Mouse (Mus musculus) embryonic facial prominence, embryonic 13.5 days (tissue): Measurements from ENCODE around the gene Gm9112. TPM values are rescaled to one million over a fixed set of nuclear protein-coding genes. Genes with fewer than 3 reads are reported as not detected.
"Not testable (repeated sequence)": the region's sequence is repeated elsewhere in the genome, so short reads cannot be mapped to it uniquely, and the experiment has no call there.

Experiments
- ATAC-seq: fragments of 200-750 bp; cut with Nextera tagmentation; 2 replicates; pipeline ENCODE4 v1.8.0; 2017; ENCODE audit warnings: low read depth; ENCODE audit not compliant: insufficient number of reproducible peaks, insufficient read depth, low FRiP score, low TSS enrichment
- H3K27ac ChIP-seq: fragments of 300-500 bp; sonication (generic); 2 replicates; pipeline ENCODE4 v1.5.1; 2015; ENCODE audit warnings: moderate library complexity, mild to moderate bottlenecking, inconsistent platforms
- H3K27me3 ChIP-seq: fragments of 300-500 bp; sonication (generic); 2 replicates; pipeline ENCODE4 v1.6.1; 2015; ENCODE audit warnings: mild to moderate bottlenecking, inconsistent platforms
- H3K36me3 ChIP-seq: fragments of 300-500 bp; sonication (generic); 2 replicates; pipeline ENCODE4 v1.6.1; 2015; ENCODE audit warnings: mild to moderate bottlenecking, inconsistent platforms
- H3K4me1 ChIP-seq: fragments of 300-500 bp; sonication (generic); 2 replicates; pipeline ENCODE4 v1.6.1; 2015; ENCODE audit warnings: inconsistent platforms
- H3K4me2 ChIP-seq: fragments of 300-500 bp; sonication (generic); 2 replicates; pipeline ENCODE4 v1.6.1; 2015; ENCODE audit warnings: moderate library complexity, mild to moderate bottlenecking, inconsistent platforms
- H3K4me3 ChIP-seq: fragments of 300-500 bp; sonication (generic); 2 replicates; pipeline ENCODE4 v1.5.1; 2015; ENCODE audit warnings: mild to moderate bottlenecking, inconsistent platforms
- H3K9ac ChIP-seq: fragments of 300-500 bp; sonication (generic); 2 replicates; pipeline ENCODE4 v1.6.1; 2015; ENCODE audit warnings: mild to moderate bottlenecking, inconsistent platforms
- H3K9me3 ChIP-seq: fragments of 300-500 bp; sonication (generic); 2 replicates; pipeline ENCODE4 v1.6.1; 2016; ENCODE audit warnings: inconsistent platforms
- WGBS: fragments of 180-500 bp; shearing (Covaris S2); methylation state at CpG from one replicate; pipeline ENCODE4 v1.1.7; 2015; ENCODE audit warnings: mixed read lengths; 5-methylcytosine and 5-hydroxymethylcytosine counted together
- polyA plus RNA-seq: library from polyadenylated mRNA; unstranded; fragments of >200 nt; fragmentation: Nextera tagmentation; extraction: Ambion mirVana; gene quantifications from 2 replicates; pipeline ENCODE4 v1.2.1, GENCODE M21; 2015

Gm9112 gene
- not detected in 2 replicates for polyA plus RNA-seq

DNA sequence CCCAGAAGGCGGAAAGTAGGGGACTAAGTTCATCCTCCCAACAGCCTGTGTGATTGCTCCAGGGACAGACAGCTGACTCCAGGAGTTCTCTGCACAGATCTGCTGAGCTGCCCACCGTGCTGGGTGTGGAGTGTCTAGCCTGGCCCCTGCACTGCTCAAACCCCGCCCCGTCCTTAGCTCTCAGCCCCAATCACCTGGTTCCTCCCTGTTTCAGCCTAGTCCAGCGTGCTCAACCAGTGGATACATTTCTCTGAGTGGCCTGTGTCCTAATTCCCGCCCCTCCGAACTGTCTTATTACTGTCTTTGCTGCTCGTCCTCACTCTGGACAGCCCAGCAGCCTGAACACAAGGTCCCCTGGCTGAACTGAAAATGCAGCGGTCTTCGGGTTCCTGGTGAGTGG is at the start of gene Gm9112, which contains the start of gene Dmrtc1b:
Gm9112 (minus strand) TSS at position 101 of the 400 bp plus-strand sequence.
Dmrtc1b (plus strand) TSS at position 331 of the 400 bp plus-strand sequence.
- H3K4me1 ChIP-seq, H3K27ac ChIP-seq, H3K4me2 ChIP-seq, H3K9me3 ChIP-seq, ATAC-seq, H3K4me3 ChIP-seq, H3K36me3 ChIP-seq, H3K9ac ChIP-seq: not testable (repeated sequence)
- whole genome bisulfite sequencing, result 77% methylated on average over 9 of the region's 10 CpGs
- H3K27me3 ChIP-seq, result peaks cover 10% of the 10 kb centered on the region; the same call in 1 of the 2 replicates

DNA sequence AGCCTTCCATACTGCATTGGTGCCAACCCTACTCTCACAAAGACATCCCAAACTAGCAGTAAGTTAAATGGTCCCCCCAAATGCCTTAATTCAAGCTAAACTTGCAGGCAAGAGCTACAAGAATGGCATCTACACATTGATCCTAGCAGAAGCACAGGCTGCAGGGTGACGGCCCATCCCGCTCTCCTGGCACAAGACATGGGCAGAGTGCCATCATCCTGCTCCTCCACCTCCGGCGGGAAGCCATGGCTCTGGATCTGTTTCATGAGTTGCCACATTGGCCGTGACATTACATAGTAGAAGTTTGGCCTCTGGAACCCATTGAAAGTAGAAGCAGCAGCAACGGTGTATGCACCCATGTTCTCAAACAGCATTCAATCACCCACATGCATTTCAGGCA is 16.8 kb upstream of the Gm9112 start:
- H3K9ac ChIP-seq, H3K36me3 ChIP-seq, H3K4me3 ChIP-seq, H3K4me2 ChIP-seq, ATAC-seq, H3K4me1 ChIP-seq, H3K9me3 ChIP-seq, H3K27me3 ChIP-seq, H3K27ac ChIP-seq: not testable (repeated sequence)
- WGBS, result 91% methylated on average over 6 of the region's 6 CpGs

DNA sequence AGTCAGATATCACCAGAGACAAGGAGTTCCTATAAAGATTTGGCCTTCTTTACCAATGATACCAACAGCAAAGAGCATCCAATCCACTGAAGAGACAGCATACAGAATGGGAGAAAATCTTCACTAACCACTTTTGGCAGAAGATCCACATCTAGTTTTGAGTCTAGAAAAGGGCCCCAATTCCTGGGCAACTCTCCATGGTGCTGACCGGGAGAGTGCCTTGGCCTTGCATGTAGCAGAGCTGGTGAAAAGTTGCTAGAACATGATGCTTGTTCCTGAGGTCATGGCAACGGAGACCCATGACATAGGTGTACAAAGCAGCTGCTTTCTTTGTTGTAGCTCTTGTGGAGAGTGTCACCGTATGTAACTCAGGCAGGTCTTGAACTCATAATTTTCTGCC is 6.8 kb downstream of the Gm9112 start:
- not testable (repeated sequence) for H3K27ac ChIP-seq, ATAC-seq, H3K4me1 ChIP-seq, H3K9ac ChIP-seq, H3K4me2 ChIP-seq, H3K4me3 ChIP-seq, H3K36me3 ChIP-seq, H3K9me3 ChIP-seq, H3K27me3 ChIP-seq
- WGBS, result 66% methylated on average over 3 of the region's 3 CpGs

DNA sequence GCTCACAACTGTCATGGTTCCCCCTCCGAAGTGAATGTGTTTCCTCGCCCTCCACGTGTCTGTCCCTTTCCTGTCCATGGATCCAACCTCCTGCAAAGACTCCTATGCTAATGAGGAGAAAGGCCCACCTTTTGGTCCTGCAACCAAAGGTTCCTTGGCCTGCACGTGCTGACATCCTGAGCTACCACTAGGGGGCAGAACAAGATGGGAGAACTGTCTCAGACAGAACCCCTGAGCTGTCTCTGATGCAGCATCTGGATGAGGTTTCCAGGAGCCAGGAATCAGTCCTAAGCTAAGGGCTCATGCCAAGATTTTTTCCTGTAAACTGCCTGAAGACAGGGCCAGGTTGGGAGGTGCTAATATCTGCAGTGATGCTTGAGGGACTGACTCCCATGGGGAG is 18.2 kb downstream of the Gm9112 start:
- H3K4me1 ChIP-seq, ATAC-seq, H3K9me3 ChIP-seq, H3K27ac ChIP-seq, H3K9ac ChIP-seq, H3K27me3 ChIP-seq, H3K36me3 ChIP-seq, H3K4me3 ChIP-seq, H3K4me2 ChIP-seq: not testable (repeated sequence)
- 18% methylated on average over 4 of the region's 4 CpGs for WGBS

DNA sequence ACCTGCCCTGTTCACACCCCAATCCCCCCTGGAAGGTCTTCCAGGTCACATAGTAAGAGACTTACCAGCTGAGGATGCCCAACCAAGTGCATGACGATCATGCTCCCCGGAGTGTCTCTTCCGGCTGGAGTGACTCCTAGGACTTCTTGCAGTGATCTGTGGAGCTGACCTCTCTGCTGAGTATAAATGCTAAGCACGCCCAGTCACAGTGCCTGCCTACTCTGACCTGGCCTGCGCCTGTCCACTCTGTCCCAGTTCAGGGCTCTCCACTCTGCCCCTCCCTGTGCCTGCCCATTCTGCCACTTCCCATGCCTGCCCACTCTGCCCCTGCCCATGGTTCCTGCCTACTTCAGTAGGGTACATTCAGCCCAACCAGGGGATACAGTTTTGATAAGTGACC is 20.6 kb downstream of the Gm9112 start, which contains the start of gene Gm3880:
Gm3880 (minus strand) TSS at position 101 of the 400 bp plus-strand sequence.
- H3K4me2 ChIP-seq, H3K36me3 ChIP-seq, H3K27me3 ChIP-seq, ATAC-seq, H3K27ac ChIP-seq, H3K9ac ChIP-seq, H3K9me3 ChIP-seq, H3K4me1 ChIP-seq, H3K4me3 ChIP-seq: not testable (repeated sequence)
- 85% methylated on average over 5 of the region's 5 CpGs for WGBS

DNA sequence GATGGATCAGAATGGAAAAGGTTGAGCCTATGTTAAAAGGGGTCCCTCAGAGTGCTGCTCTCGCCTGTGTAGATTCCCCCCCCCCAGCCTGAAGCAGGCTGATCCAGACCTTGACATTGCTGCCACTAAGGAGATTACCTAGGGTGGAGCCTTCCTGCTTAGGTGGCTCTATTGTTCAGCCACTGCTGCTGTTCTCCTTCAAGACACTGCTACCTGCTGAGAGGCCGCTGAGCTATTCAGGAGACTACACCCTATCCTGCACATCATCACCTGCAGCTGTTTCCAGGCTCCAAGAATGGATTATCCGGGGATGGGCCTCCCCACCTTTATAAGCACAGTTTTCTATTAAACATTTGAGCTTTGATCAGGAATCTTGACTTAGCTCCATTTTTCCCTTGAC is 22.7 kb downstream of the Gm9112 start:
- H3K4me1 ChIP-seq, H3K27ac ChIP-seq, ATAC-seq, H3K36me3 ChIP-seq, H3K9ac ChIP-seq, H3K9me3 ChIP-seq, H3K4me2 ChIP-seq, H3K4me3 ChIP-seq, H3K27me3 ChIP-seq: not testable (repeated sequence)
- 53% methylated on average over 3 of the region's 3 CpGs for WGBS

DNA sequence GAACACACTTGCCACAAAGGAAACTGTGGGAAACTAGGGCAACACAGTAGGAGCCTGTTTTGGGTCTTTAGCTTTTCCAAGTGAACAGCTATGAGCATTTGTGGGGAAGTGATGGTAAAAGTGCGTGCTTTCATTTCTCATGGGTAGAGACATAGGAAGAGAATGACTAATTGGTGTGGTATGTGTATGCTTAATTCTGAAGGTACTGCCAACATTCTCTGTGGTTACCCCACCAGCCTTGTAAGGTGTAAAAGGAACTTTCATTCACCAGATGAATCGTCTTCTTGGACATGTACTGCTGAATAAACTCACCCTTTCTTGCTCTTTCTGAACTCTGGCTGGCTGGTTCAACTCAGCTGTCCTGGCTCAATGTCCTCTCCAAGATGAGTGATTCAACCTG is 40.8 kb downstream of the Gm9112 start:
- no peak for ATAC-seq
- 80% methylated on average over 2 of the region's 2 CpGs for WGBS
- no peak overlapping the region for H3K4me3 ChIP-seq

DNA sequence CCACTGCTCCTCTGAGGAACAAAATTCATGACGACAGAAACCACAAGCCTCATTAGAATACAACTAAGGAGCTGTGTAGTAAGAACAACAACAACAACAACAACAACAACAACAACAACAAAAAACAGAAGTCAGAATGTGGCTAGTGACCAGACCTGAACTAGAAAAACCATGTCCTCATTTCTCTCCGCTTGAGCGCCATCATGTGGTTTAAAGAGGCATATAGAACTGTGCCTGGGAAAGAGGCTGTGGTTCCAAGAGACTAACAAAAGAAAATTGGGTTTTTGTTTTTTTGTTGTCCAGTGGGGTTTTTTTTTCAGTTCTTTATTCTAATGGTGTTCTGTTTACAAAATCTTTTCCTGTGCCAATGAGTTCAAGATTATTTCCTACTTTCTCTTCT is 46.7 kb downstream of the Gm9112 start:
- H3K36me3 ChIP-seq, result no peaks in the 10 kb centered on the region
- 16% methylated on average over 3 of the region's 3 CpGs for WGBS
- H3K4me1 ChIP-seq, result no peaks in the 10 kb centered on the region
- no peak for ATAC-seq
- H3K4me2 ChIP-seq, result no peak overlapping the region
- H3K9ac ChIP-seq, result no peak overlapping the region
- no peaks in the 10 kb centered on the region for H3K9me3 ChIP-seq
- H3K4me3 ChIP-seq, result no peak overlapping the region
- no peak overlapping the region for H3K27ac ChIP-seq
- H3K27me3 ChIP-seq, result peaks cover 9% of the 10 kb centered on the region

More for the DNA sequence above, 40.8 kb downstream of the Gm9112 start:
- peaks cover 12% of the 10 kb centered on the region; the same call in 1 of the 2 replicates for H3K27me3 ChIP-seq
- no peak overlapping the region for H3K4me2 ChIP-seq
- no peaks in the 10 kb centered on the region for H3K9me3 ChIP-seq
- no peaks in the 10 kb centered on the region for H3K36me3 ChIP-seq
- no peaks in the 10 kb centered on the region for H3K4me1 ChIP-seq
- H3K9ac ChIP-seq, result no peak overlapping the region
- H3K27ac ChIP-seq, result no peak overlapping the region

Other genes starting within 250 kb of the Gm9112 start
- 18.0 and 18.3 TPM in 2 replicates for gene Hdac8, start 202.3 kb downstream of the Gm9112 start, polyA plus RNA-seq
- 9.6 and 10.5 TPM in 2 replicates for gene Phka1, start 63.4 kb downstream of the Gm9112 start, polyA plus RNA-seq
- not detected in 2 replicates for gene Gm3880, start 20.7 kb downstream of the Gm9112 start, polyA plus RNA-seq
- gene Dmrtc1b, start 230 bp upstream of the Gm9112 start, polyA plus RNA-seq, result not detected in 2 replicates
- gene Dmrtc1c1, start 95.3 kb upstream of the Gm9112 start, polyA plus RNA-seq, result not detected in 2 replicates
- not detected in 2 replicates for gene Dmrtc1c2, start 147.0 kb upstream of the Gm9112 start, polyA plus RNA-seq
- gene 1700031F05Rik, start 160.3 kb upstream of the Gm9112 start, polyA plus RNA-seq, result not detected in 2 replicates
- 0.84 and 1.3 TPM in 2 replicates for gene Dmrtc1a, start 201.1 kb upstream of the Gm9112 start, polyA plus RNA-seq
- not detected in 2 replicates for gene 1700011M02Rik, start 201.3 kb upstream of the Gm9112 start, polyA plus RNA-seq
- gene 1700018G05Rik, start 220.7 kb upstream of the Gm9112 start, polyA plus RNA-seq, result not detected in 2 replicates